Mouse (Mus musculus) liver, adult 2 months (tissue): Measurements from ENCODE around the gene Homer1.

ENCODE experiments used
- CTCF ChIP-seq: fragments of 200-500 bp; IDR thresholded peaks from 2 replicates; pipeline ENCODE4 v1.5.1; 2011; ENCODE audit warnings: low read depth, low read length, control low read depth
- POLR2A ChIP-seq: fragments of 200-500 bp; IDR thresholded peaks from 2 replicates; pipeline ENCODE4 v1.6.1; 2011; ENCODE audit warnings: low read length, control low read depth; ENCODE audit not compliant: insufficient read depth; ENCODE audit errors: extremely low read depth

- no peak for TF ChIP-seq CTCF
- no peak for TF ChIP-seq POLR2A
Observed at GRCm38 (mm10) chr13:93309295-93309694, 9.9 kb downstream of the Homer1 start.
